Mouse (Mus musculus): ENCODE measurements around the gene Atp5e. TPM values are rescaled to one million over a fixed set of nuclear protein-coding genes. Genes with fewer than 3 reads are reported as not detected.

Atp5e gene
- polyA plus RNA-seq, 1 experiment from 2014 or later, result 828 TPM

Other genes with a start within 250 kb of the Atp5e start
- 1,926 and 2,042 TPM in 2 replicates for gene Gnas, start 179.8 kb downstream of the Atp5e start, polyA plus RNA-seq (2016; fragmentation: Nextera tagmentation; extraction: Ambion mirVana)
- gene Gm20721, start 117.4 kb downstream of the Atp5e start, polyA plus RNA-seq (2016; fragmentation: Nextera tagmentation; extraction: Ambion mirVana), result 17.3 and 19.9 TPM in 2 replicates
- 177 and 179 TPM in 2 replicates for gene Nelfcd, start 48.3 kb downstream of the Atp5e start, polyA plus RNA-seq (2016; fragmentation: Nextera tagmentation; extraction: Ambion mirVana)
- 115 and 116 TPM in 2 replicates for gene Ctsz, start 25.1 kb downstream of the Atp5e start, polyA plus RNA-seq (2016; fragmentation: Nextera tagmentation; extraction: Ambion mirVana)
- 4.0 and 4.4 TPM in 2 replicates for gene Tubb1, start 13.4 kb downstream of the Atp5e start, polyA plus RNA-seq (2016; fragmentation: Nextera tagmentation; extraction: Ambion mirVana)
- 101 and 105 TPM in 2 replicates for gene Prelid3b, start 9.0 kb upstream of the Atp5e start, polyA plus RNA-seq (2016; fragmentation: Nextera tagmentation; extraction: Ambion mirVana)
- not detected in 2 replicates for gene Zfp831, start 179.4 kb upstream of the Atp5e start, polyA plus RNA-seq (2016; fragmentation: Nextera tagmentation; extraction: Ambion mirVana)